Mouse (Mus musculus) liver, embryonic 14.5 days (tissue): ENCODE measurements at regions not wholly inside any gene's neighbourhood (a gene's known extent, or its start where the extent isn't known, plus 50 kb on each side); places are given as distances from the start of the nearest gene placed in this dataset.

Experiments used
- ATAC-seq: fragments of 200-750 bp; cut with Nextera tagmentation; 2 replicates; pipeline ENCODE4 v1.8.0; 2017; ENCODE audit warnings: moderate number of reproducible peaks, mild to moderate bottlenecking, moderate library complexity; ENCODE audit not compliant: insufficient read depth
- DNase-seq, 3 experiments: peaks; one replicate each; pipeline ENCODE4 v3.0.0-alpha.2; 2012 to 2013; ENCODE audit warnings: low read depth in 3 of 3, low spot score in 3 of 3
- H3K27ac ChIP-seq: fragments of 300-500 bp; sonication (generic); 2 replicates; pipeline ENCODE4 v1.5.1; 2014; ENCODE audit warnings: moderate library complexity, mild to moderate bottlenecking, control low read depth, inconsistent platforms
- H3K27me3 ChIP-seq: fragments of 300-500 bp; sonication (generic); 2 replicates; pipeline ENCODE4 v1.6.1; 2014; ENCODE audit warnings: mild to moderate bottlenecking, low read length, moderate library complexity; ENCODE audit not compliant: control insufficient read depth, insufficient read depth
- H3K36me3 ChIP-seq: fragments of 300-500 bp; sonication (generic); replicated peaks from 2 replicates; pipeline ENCODE4 v1.6.1; 2014; ENCODE audit warnings: low read depth; ENCODE audit not compliant: control insufficient read depth, insufficient read depth
- H3K4me1 ChIP-seq, 2 experiments: fragments of 200-500 bp in 1 of 2; fragments of 300-500 bp in 1 of 2; sonication (generic) in 1 of 2; replicated peaks; 2 replicates each; pipeline ENCODE4 v1.6.1; 2012 to 2014; ENCODE audit warnings: antibody characterized with exemption in 1 of 2, inconsistent platforms in 1 of 2, low read length in 1 of 2; ENCODE audit not compliant: control insufficient read depth in 2 of 2, insufficient read depth in 2 of 2
- H3K4me2 ChIP-seq: fragments of 300-500 bp; sonication (generic); 2 replicates; pipeline ENCODE4 v1.6.1; 2014; ENCODE audit warnings: low read depth, mild to moderate bottlenecking, control low read depth, moderate library complexity
- H3K4me3 ChIP-seq, 2 experiments: fragments of 200-500 bp in 1 of 2; fragments of 300-500 bp in 1 of 2; sonication (generic) in 1 of 2; 2 replicates each; pipeline ENCODE4 v1.5.1; 2012 to 2014; ENCODE audit warnings: low read depth in 2 of 2, low read length in 2 of 2, mild to moderate bottlenecking in 2 of 2, control low read depth in 1 of 2, inconsistent platforms in 1 of 2, moderate library complexity in 1 of 2; ENCODE audit not compliant: insufficient read depth in 1 of 2
- H3K9ac ChIP-seq: fragments of 300-500 bp; sonication (generic); replicated peaks from 2 replicates; pipeline ENCODE4 v1.6.1; 2014; ENCODE audit warnings: mild to moderate bottlenecking, control low read depth, moderate library complexity
- H3K9me3 ChIP-seq: fragments of 300-500 bp; sonication (generic); 2 replicates; pipeline ENCODE4 v1.6.1; 2016; ENCODE audit warnings: low read length, mixed read lengths; ENCODE audit not compliant: control insufficient read depth
- CTCF ChIP-seq: IDR thresholded peaks from 2 replicates; pipeline ENCODE4 v1.5.1; 2016; ENCODE audit warnings: antibody characterized with exemption, low read depth, control low read depth
- EP300 ChIP-seq: IDR thresholded peaks from 2 replicates; pipeline ENCODE4 v1.6.1; 2016; ENCODE audit warnings: antibody characterized with exemption, low read depth
- WGBS: fragments of 180-500 bp; shearing (Covaris S2); extraction: QIAGEN DNeasy Blood & Tissue Kit; methylation state at CpG from one replicate; pipeline ENCODE4 v1.1.7; 2014; ENCODE audit not compliant: insufficient replicate concordance; 5-methylcytosine and 5-hydroxymethylcytosine counted together

GRCm38 (mm10) chr3:117520461-117520860 is 54.2 kb upstream of the Plppr5 start:
- TF ChIP-seq EP300 (no peak), CTCF (no peak)
- no peaks in the 10 kb centered on the region for H3K36me3 ChIP-seq
- no peak overlapping the region for H3K4me2 ChIP-seq
- H3K4me1 ChIP-seq, result no peaks in the 10 kb centered on the region
- ATAC-seq (no peak), DNase-seq (no peak)
- no peak overlapping the region for H3K27ac ChIP-seq
- no peak overlapping the region for H3K4me3 ChIP-seq
- H3K27me3 ChIP-seq, result no peaks in the 10 kb centered on the region
- H3K9me3 ChIP-seq, result no peaks in the 10 kb centered on the region
- H3K9ac ChIP-seq, result no peak overlapping the region
- 44% methylated on average over 2 of the region's 2 CpGs for WGBS

DNA sequence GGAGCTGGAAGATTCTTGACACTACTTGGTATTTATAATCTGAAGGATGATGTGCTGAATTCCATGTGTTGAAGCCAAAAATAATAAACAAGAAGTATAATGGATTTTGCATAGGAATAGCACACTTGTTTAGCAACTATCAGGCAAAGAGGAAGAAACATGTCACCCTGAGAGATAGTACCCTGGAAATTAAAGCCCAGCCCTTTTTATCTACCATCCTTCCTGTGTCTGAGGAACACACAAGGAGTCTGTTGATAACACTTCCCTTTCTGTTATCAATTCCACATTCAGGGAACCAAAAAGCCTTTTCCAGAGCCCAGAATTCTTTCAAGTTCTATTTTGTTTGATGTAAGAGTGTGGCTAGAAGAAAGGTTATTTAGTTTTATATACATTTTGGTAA is 66.5 kb upstream of the Plppr5 start:
- Histone ChIP-seq H3K27ac (no peak overlapping the region), H3K36me3 (no peaks in the 10 kb centered on the region), H3K27me3 (no peaks in the 10 kb centered on the region), H3K9me3 (no peaks in the 10 kb centered on the region), H3K4me3 (no peak overlapping the region), H3K4me1 (peaks cover 0 to 7% of the 10 kb centered on the region in 2 experiments; a peak in 2 of 4 replicates), H3K9ac (no peak overlapping the region), H3K4me2 (no peak overlapping the region)
- TF ChIP-seq EP300 (peak; percentile 44), CTCF (no peak)
- ATAC-seq (peak; percentile 69), DNase-seq (no peak)

DNA sequence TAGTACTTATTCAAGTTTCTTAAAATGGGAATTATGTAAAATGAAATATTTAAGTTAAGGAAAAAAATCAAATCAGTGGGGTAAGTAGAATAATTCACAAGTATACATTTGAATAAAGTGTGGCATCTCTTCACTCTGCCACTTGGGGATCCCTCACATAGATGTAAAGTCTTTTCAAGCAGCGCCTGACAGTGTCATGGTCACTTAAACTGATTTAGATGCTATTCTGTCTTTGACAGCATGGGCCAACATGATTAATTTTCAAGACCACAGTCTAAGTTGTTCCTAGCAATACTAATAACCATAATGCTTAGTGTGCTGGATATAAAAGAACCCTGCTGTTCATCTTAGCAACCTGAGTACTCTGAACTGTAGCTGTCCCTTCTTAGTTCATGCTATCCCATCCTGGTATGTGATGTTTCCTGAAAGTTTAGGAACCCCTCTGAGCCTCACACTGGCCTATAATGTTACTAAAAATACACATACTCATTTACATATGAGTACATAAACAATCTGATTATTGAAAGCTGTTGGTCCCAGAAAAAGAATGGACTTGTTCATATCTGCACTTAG is 68.4 kb upstream of the Plppr5 start:
- no peak for TF ChIP-seq CTCF
- no peak for TF ChIP-seq EP300
- H3K9me3 ChIP-seq, result no peaks in the 10 kb centered on the region
- no peaks in the 10 kb centered on the region for H3K27me3 ChIP-seq
- ATAC-seq, result no peak
- H3K4me3 ChIP-seq, result no peak overlapping the region
- peaks cover 0 to 7% of the 10 kb centered on the region in 2 experiments; a peak in 2 of 4 replicates for H3K4me1 ChIP-seq
- H3K9ac ChIP-seq, result no peak overlapping the region
- no peak overlapping the region for H3K27ac ChIP-seq
- H3K36me3 ChIP-seq, result no peaks in the 10 kb centered on the region
- no peak overlapping the region for H3K4me2 ChIP-seq
- 67% methylated on average over 1 of the region's 1 CpGs for WGBS
- DNase-seq, result no peak

GRCm38 (mm10) chr3:117501107-117501506 is 73.5 kb upstream of the Plppr5 start:
- 57% methylated on average over 5 of the region's 5 CpGs for whole genome bisulfite sequencing
- no peaks in the 10 kb centered on the region for H3K36me3 ChIP-seq
- H3K4me1 ChIP-seq, result no peaks in the 10 kb centered on the region
- DNase-seq (no peak), ATAC-seq (no peak)
- no peak for TF ChIP-seq EP300
- no peak for TF ChIP-seq CTCF
- H3K9ac ChIP-seq, result no peak overlapping the region
- H3K4me3 ChIP-seq, result no peak overlapping the region
- H3K27ac ChIP-seq, result no peak overlapping the region
- H3K4me2 ChIP-seq, result no peak overlapping the region
- H3K9me3 ChIP-seq, result no peaks in the 10 kb centered on the region
- H3K27me3 ChIP-seq, result no peaks in the 10 kb centered on the region

GRCm38 (mm10) chr3:117498138-117498897 is 76.3 kb upstream of the Plppr5 start:
- Histone ChIP-seq H3K9me3 (no peaks in the 10 kb centered on the region), H3K27me3 (no peaks in the 10 kb centered on the region), H3K4me2 (no peak overlapping the region), H3K4me1 (no peaks in the 10 kb centered on the region), H3K4me3 (no peak overlapping the region), H3K9ac (no peak overlapping the region), H3K36me3 (no peaks in the 10 kb centered on the region), H3K27ac (no peak overlapping the region)
- 63% methylated on average over 5 of the region's 5 CpGs for WGBS
- ATAC-seq (no peak), DNase-seq (no peak)
- TF ChIP-seq EP300 (no peak), CTCF (peak; percentile 29; the same call in 1 of the 2 replicates)
